10 mouse cellular contexts compared by ENCODE assay signal in the genomic region with DNA sequence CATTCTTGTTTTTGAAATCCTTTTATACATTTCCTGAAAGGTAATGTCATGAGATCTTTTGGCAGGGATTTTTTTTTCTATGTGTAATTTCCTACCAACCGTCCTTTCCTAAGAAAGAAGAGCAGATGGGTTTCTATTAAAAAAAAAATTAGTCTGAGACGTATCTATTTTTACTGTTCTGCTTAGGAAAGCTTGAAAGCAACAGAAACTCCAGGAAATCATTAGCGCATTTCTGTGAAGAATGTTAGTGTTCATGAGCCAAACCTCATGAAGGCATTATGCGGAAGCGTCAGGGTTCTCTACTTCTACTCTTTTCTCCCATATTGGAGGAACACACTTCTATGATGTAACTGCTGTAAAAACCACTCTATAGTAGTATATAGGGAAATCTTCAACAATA.
"Had no signal": no experiment of that assay in that cellular context is flagged by ENCODE, and none has a peak within 500 bp of the region (broad histone marks: within the 10 kb centered on the region; RNA-seq: fewer than 3 reads in every experiment).

No protein-coding gene starts in this region.

- H3K4me3 ChIP-seq: liver, embryonic 13.5 days; stomach, embryonic 15.5 days had no signal

- H3K27ac ChIP-seq: liver, embryonic 13.5 days; stomach, embryonic 15.5 days had no signal

- DNase-seq: kidney, adult 9 months; kidney, postnatal 25 days; liver, embryonic 13.5 days; lung, adult 2 months; lung, postnatal 14 days; lung, postnatal 4 days; spleen, adult 18-20 months; thymus, postnatal 25 days had no signal

- H3K9me3 ChIP-seq: liver, embryonic 13.5 days; stomach, embryonic 15.5 days had no signal

- H3K27me3 ChIP-seq: liver, embryonic 13.5 days; stomach, embryonic 15.5 days had no signal

- H3K36me3 ChIP-seq: liver, embryonic 13.5 days; stomach, embryonic 15.5 days had no signal

- H3K4me1 ChIP-seq: liver, embryonic 13.5 days; stomach, embryonic 15.5 days had no signal

- H3K4me2 ChIP-seq: liver, embryonic 13.5 days; midbrain, embryonic 11.5 days; stomach, embryonic 15.5 days had no signal

- H3K9ac ChIP-seq: liver, embryonic 13.5 days; stomach, embryonic 15.5 days had no signal
